Mouse (Mus musculus): ENCODE measurements around the gene St6galnac3.
A peak's percentile ranks its signal among the peaks of the same experiment; 100 is the strongest.

Gene St6galnac3

DNA sequence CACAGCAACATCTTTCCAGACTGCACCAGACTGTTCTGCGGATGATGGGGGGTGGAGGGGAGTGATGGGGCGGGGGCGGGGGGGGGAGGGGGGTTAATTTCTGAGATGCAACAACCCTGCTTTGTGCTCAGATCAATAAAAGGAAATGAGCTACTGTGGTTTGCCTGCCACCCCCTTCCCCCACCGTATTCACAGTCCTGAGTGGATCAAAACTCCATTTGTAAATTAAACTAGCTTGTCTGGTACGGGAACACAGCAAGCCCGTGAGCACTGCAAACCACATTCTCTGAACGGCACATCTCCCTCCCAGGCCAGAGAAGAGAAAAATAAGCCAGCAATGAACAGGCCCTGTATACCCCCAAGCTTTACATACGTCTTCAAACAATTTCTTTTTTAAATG is 76.3 kb downstream of the St6galnac3 start:
- no peak for DNase-seq

DNA sequence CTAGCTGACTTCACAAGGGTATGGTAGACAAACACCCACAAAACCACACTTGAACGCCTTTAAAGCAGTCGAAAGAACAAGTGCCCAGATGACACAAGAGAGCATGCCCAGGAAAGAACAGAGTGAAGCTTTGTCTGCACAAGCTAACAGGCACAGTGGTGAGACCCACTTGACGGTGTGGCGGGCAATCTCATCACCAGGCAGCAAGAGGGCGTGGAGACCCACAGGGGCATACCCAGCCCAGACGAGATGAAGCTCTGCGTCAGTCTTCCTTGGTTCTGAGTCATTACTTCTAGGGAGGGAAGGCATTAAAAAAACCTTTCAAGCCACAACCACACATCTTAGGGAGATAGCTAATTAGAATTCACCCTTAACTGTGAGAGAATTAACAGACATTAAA is 79.2 kb downstream of the St6galnac3 start:
- no peak for DNase-seq

DNA sequence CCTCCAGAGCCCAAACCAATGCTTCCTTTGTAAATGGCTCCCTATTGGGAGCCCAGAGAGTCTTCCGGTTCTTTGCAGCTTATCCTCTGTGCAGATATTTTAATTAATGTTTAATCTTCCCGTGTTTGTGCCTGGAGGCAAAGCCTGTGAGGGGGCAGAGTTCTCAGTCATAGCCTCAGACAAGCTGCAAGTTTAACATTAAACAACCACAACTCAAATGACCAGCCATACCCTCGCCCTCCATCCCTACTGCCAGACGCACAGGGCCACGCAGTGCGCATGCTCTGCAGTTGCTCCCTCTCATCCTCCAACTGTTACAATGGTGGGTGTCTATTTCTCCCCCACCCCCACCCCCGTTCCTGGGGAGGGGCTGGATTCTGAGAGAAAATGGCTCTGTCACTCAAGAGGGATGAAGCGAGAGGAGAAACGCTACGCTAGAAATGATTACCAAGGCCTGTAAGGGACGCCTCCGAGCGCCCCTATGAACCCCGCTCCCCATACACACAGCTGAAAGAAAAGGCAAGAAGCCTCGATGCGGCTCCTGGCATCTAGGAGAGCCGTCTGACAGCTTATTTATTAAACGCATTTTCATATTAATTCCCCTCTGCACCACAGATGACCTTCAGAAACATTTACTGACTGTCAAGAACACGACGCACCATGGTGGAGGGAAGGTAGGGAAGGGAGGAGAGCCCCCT is 81.0 kb downstream of the St6galnac3 start:
- no peak for DNase-seq

DNA sequence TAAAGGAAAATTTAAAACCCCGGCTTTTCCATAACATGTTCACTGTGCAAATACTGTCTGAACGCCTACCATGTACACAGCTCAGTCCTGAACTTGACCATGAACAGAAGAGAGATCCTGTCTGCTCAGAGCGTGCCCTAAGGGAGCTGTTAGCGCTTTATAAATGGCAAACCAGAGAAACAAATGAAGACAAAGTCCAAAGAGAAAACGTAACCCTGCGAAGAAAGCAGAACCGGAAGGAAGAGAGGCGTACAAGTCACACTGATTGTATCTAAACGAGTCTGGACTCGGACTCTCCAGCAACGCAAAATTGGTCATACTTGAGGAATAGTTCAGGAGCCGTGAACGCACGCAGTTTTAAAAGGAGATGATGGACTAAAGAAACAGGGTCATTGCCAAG is 82.1 kb downstream of the St6galnac3 start:
- DNase-seq = no peak

DNA sequence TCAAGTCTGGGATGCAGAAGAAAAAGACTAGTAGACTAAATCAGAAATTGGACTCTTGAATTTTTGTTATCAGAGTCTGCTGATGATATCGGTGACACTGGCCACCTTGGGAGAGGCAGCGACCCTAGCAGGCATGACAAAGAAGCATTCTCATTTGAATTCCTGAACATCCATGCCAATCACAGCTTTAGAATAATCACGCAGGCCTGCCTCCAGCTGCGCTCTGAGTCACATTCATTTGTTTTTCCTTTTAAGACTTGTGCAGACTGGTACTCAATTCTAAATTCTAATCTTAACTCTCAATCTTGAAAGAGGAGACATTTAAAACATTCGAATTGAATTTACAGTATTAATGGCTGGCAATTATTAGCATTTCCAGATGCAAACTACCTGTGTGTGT is 83.2 kb downstream of the St6galnac3 start:
- DNase-seq = no peak

DNA sequence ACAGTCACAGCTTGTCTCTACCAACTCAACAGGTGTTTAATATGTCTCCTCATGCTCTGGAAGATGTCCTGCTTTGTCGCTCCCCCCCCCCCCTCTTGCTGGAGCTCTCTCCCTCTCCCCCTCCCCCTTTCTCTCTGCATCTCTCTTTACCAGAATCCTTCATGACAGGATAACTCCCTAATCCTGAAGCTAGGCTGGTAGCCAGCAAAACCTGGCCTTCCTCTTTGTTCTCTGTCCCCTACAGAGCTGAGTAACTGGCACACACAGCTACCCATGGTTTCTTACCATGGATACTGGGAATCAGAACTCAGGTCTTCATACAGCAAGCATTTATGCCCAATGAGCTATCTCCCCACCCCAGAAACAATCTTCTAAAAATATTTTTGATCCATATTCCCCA is 87.6 kb downstream of the St6galnac3 start:
- DNase-seq = peak; percentile 46 to 64

DNA sequence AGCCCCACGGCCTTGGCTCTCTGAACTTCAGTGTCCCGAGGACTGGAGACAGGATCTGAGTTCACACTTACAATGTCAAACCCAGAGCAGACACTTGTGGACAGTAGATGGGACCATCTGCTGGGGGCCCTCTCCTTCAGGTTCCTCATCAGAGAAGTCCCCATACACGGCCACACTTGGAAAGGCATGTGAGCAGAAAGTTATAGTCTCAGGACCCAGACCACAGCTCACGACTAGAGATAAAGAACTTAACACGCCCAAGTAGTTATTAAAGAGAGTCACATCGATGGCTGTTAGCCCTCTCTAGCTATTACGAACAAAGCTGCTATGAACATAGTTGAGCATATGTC is 88.2 kb downstream of the St6galnac3 start:
- DNase-seq = no peak

DNA sequence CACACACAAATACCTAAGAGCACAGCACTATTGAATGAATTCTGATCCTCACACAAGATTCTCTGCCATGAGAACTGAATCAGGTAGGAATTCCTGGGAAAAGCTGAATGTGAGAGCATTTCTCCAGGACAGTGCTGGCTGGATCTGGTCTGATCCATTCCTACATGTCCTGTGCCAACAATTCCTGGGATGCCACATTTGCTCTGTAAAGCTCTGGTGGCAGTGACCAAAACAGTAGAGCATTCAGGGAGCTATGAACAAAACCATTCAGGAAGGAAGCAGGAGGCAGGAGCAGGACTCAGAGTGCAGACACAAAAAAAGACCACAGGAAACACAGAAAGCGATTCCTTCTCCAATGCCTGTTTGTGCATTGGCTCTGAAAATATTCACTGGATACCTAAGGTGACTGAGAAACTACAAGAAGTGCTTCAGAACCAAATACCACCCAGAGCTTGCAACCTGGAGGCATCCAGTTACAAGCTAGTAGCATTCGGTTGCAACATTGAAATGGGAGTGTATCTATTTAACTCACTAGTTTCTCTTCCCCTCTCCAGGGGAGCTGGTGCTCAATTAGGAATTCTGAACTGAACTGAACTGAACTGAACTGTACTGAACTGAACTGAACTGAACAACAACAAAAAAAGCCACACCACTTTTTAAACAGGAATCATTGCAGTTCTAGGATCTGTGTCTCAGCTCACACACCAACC is 88.7 kb downstream of the St6galnac3 start:
- DNase-seq = no peak

DNA sequence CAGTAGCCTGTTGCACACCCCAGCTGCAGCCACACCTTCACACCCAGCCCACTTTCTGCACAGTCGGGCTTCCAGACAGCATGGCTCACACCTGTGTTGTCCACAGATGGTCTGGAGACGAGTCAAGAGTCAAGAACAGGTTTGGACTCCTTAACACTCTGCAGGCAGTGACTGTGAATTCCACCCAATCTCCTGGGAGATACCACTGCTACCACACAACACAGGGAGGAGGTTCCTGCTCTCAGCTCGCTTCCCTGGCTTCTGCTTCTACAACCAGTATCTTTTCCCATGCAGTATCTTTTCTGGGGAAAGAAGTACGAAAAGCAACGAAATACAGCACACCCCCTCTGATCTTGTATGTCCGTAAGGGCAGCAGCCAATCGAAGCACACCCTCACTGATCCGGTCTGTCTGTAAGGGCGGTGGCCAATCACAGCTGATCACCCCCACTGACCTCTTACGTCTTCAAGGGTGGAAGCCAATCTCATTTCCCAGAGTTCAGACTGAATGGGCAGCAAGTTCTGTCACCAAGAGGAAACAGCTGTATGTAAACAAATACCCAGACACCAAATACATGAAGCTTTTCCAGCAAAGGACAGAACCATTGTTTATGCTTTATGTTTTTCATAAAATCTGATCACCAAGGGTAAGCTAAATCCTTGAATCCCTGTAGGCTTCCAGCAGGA is 92.8 kb downstream of the St6galnac3 start:
- no peak for DNase-seq

DNA sequence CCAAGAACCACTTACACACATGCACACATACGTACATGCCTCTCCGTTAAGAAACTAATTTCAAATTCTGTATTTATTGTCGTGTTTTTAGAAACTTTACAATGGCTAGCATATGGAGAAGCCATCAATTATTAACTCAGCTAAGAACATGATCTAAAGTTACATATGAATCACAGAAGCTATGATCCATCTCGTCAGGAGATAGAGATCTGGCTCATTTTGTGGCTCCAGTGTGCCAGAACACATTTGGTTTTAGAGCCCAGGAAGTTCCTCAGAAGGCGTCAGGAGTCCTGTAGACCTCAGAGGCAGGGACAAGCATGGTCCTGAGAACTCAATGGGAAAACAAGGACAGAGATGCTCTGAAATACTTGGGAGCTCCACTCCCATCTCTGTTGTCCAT is 98.7 kb downstream of the St6galnac3 start:
- DNase-seq = no peak

DNA sequence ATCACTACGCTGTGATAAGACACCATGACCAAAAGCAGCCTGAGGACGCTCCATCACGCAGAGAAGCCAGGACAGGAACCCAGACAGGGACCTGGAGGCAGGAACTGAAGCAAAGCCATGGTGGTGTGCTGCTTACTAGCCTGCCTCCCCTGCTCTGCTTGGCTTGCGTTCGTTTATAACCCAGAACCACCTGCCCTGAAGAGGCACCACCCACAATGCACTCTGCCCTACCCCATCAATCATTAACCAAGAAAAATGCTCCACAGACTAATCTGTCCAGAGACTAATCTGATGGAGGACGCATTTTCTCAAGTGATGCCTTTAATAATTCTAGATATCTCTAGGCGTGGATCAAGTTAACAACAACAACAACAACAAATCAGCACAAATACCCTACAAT is 106.0 kb downstream of the St6galnac3 start:
- no peak for DNase-seq

DNA sequence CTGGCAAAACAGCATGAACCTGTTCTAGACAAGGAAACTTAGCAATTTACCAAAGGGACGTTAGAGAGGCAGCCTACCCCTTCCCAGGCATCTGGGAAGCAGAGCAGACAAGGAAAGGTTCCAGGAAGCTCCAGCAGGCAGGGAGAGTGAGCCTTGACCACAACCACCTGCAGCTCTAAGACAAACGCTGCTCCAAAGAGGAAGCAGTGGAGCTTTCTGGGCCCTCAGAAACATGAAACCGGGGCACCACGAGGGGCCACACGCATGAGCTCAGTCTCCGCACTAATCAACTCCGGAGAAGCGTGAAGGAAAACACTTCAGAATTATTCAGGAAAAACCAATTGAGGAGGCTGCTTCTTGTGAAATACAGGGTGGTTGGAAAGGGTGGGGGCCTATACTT is 108.1 kb downstream of the St6galnac3 start:
- DNase-seq = no peak

DNA sequence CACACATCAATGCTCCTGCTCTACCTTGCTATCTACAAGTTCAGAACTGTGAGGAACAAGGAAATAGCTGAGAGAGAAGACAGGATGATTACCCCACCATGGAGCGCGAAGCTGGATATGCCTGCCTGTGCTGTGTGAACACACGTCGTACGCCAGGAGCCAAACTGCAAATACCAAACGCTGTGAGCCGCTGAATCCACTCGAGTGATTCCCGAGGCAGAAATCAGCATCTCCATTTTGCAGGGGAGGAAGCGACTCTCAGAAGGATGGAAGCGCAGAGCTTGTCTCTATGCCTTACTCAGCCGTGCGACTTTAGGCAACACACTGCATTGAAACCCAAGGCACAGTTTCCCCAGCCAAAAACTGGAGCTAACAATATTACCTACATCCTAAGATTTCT is 114.7 kb downstream of the St6galnac3 start:
- DNase-seq = no peak

DNA sequence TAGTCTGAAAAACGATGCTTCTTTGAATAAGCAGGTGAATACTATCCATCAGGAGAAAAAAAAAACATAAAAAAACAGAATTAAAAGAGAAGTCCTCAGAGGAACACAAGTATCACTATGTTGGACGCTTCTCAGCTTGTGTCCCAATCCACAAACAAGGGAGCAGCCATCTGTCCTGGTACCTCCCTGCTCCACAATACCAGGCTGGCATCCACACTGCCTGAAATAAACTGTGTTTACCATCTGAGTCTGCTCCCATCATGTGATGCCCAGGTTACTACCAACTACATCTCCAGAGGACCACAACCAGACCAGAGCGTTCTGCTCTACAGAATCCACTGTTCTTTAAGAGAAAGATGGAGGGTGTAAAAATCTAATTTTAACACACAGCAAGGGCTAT is 118.6 kb downstream of the St6galnac3 start:
- peak; percentile 39 to 48 for DNase-seq

DNA sequence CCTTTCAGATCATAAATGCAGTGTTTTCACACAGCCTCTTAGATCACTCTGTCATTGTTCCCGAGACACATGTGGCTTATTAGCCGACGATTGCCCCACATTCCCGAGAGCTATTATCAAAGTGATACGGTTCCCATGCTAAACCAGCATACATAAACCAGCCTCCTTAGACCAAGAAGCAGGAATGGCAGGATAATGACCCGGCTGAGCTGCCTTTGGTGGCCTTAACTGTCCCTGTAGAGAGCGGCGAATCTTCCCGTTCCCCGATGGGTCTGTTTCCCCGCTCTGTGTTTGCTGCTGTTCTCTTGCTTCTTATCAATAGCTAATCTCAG is 119.2 kb downstream of the St6galnac3 start:
- no peak for DNase-seq

DNA sequence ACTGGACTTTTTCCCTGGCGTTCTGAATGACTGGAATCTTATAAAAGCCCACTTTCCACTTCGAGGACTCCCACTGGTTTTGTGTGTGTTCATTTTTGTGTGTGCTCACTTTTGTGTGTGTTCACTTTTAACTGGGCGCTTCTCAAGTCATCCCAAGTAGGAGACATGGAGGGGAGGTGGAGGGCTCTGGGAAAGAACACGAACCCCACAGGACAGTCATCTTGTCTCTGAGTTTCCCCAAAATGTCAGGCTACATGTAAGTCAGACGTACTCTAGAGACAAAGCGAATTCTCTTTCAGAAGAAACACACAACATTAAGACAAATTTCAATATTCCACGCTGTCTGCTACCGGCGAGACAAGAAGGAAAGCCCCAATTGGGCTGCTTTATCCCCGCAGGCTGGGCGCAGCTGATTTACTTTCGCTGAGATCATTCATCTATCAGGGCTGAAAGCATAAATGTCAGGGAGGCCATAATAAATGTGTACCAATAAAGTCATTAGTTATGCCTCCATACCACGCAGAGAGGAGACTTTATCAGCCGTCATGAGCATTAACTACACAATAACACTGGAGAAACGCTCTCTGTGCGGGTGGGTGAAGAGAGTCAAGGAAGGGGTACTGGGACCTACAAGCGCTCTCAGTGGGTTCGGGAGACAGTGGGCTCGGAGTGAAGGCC is 119.7 kb downstream of the St6galnac3 start:
- no peak for DNase-seq

DNA sequence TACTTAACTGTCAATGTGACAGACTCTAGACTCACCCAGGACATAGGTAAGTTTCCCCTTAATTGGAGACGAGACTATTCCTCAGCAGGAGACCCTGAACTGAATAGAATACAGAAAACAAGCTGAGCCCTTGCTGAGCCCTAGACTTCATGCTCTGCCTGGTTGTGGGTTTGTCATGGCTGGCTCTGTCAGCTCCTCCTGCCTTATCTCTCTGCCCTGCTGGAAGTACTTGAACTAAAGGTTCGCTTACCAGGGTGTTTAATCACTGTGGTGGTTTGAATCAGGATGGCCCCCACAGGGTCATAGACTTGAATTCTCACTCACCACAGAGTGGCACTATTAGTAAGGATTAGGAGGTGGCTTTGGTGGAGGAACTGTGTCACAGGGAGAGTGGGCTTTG is 125.8 kb downstream of the St6galnac3 start:
- DNase-seq = no peak

DNA sequence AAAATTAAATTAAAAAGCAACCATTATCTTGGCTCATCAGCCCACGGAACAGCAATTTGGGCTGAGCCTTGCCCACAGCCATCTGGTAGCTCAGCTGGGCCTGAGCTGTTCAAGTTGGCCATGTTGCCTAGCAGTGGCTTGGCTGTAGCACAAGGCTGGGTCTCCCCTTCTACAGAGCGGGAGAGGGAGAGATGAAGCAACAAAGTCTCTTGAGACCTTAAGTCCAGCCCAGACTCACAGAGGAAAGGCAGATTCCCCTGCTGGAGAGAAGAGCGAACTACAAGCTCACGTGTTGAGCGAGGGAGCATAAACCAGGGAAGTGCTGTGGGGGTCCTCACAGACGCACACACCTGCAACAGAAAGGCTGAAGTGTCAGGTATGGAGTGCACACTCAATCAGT is 126.3 kb downstream of the St6galnac3 start:
- peak; percentile 82 to 84 for DNase-seq

DNA sequence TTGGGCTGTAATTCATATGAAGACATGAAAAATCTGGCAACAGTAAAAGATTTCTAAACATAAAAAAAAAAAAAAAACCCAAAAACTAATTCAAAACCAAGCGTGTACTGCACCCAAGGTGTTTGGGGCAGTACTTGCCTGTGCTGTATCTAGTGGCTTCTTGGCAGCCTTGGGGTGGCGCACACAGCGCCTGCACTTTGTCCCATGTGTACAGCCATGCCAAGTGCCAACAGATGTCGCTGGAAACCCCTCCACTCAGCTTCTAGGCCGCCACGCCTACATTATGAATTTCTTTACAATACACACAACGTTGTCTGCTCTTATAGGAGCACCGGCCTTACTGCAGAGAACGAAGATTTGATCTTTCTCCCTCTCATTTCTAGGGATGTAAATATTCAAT is 130.4 kb downstream of the St6galnac3 start:
- DNase-seq = peak in 1 of 2 experiments; percentile 51

DNA sequence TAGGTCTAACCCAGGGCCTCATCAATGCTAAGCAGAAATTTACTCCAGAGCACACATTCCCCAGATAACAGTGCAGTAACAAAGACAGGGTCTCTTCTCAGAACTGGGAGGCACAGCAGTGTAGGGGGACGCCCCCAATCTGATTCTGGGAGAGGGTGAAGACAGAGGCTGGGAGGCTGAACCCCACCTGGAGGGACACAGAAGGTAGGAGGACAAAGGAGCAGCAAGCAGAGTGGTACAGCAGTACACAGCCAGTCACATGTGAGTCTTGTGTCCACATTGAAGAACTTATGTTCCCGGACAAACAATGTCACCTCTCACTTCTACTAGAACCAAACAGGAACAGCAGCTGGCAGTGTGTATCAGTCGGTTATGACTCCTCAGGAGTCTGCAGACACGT is 131.0 kb downstream of the St6galnac3 start:
- DNase-seq = no peak

DNA sequence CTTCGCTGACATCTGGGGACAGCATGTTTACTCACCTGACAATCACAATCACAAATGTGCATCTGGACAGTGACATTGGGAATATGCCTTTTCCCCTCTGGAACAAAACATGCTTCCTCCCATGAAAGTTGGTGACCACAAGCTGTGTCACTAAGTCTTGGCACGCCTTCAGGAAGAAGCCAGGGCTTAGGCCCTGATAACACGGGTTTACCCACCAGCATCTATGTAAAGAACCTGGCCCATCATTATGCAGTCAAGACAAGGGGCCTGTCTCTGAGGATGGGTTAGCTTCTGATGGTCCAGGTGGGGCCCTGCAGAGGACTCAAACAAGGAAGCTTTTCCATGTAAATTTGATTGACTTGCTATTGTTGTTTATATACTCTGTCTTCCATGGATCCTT is 131.9 kb downstream of the St6galnac3 start:
- no peak for DNase-seq

DNA sequence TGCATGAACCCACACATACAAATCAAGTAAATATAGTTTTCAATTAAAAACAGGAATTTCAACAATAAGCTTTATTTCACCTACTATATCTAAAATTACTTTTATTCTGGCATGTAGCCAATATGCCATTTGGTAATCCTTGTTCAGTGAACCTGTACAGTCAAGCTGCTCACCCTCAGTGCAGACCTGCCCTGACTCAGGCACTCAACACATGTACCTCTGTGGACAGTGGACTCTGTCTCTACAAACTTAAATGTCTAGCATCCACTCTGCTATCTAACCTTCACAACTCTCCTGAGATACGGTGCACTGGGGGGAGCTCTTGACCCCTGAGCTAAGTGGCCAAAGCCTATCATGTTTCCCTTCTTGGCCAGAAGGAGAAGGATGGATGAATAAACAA is 137.4 kb downstream of the St6galnac3 start:
- DNase-seq = no peak

DNA sequence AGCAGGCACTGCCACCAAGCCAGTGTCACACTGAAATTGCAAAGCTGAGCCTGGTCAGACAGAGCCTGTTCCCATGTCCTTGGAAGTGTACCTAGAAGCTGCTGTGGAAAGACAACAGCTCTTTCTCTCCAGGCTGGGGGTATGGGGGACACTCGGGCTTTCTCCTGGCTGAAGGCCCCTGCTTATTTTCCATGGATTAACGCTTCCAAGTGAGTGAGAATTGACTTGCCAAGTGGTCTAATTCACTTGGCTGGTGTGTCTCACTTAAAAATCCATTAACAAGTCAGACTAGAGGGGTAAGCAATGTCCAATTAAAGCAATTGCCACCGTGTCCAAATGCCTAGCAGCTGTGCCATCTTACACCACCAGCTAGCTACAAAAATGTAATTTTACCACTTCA is 140.1 kb downstream of the St6galnac3 start:
- DNase-seq = peak; percentile 58 to 66

DNA sequence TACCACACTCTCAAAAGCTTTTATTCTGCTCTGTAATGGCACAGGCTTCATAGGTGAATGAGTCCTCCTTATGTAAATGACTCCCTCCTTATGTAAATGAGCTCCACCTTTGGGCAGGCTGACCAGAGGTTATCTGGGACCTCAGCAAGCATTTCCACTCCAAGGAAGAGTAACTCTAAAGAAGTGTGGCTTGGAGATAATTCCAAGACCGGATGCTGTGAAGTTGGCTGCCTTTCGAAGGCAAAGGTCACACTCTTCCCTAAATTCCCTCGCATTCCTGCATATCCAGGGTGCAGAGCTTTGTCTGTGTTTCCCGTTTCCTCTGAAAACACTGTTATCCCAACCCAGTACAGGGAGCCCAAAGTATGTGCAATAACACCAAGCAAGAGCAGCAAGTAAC is 142.9 kb downstream of the St6galnac3 start:
- no peak for DNase-seq
